15 mouse cellular contexts compared by ENCODE assay signal in the genomic region with DNA sequence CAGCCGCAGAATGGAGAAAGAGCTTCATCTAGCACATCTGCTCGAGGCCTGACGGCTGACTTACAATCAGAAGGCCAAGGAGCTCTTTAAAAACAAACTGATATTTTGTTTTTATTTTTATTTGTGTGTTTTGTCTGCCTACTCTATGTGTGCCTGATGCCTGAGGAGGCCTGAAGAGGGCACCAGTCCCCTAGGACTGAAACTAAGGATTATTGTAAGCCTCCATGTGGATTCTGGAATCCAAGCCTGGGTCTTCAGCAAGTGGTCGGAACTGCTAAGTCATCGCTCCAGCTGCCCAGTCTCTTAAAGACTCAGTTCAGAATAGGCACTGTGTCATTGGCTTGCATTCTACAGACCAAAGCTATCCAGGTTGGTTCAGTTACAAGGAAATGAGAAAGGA. TPM values are rescaled to one million over a fixed set of nuclear protein-coding genes. Genes with fewer than 3 reads are reported as not detected.
DNase-seq lines count a peak whose midpoint lies in the region; ATAC-seq and TF ChIP-seq lines count a peak whose summit lies in the region.
"Had no signal": no experiment of that assay in that cellular context is flagged by ENCODE, and none has a peak within 500 bp of the region (broad histone marks: within the 10 kb centered on the region; RNA-seq: fewer than 3 reads in every experiment).

No protein-coding gene starts in this region.

- H3K4me1 ChIP-seq in kidney, postnatal 0 days (replicated peaks; ENCODE audit: insufficient read depth, low read length) = no peaks in the 10 kb centered on the region
- H3K4me1 ChIP-seq in midbrain, embryonic 14.5 days (ENCODE audit: control insufficient read depth, insufficient read depth, low read length) = no peaks in the 10 kb centered on the region
- no peaks in the 10 kb centered on the region for H3K4me1 ChIP-seq in midbrain, embryonic 15.5 days
- H3K4me1 ChIP-seq: heart, embryonic 10.5 days; neural tube, embryonic 12.5 days had no signal

- ATAC-seq in kidney, postnatal 0 days (replicated peaks; ENCODE audit: low FRiP score, low read depth) = no peak
- no peak for ATAC-seq in midbrain, embryonic 14.5 days (ENCODE audit: low FRiP score, low TSS enrichment)
- ATAC-seq in midbrain, embryonic 15.5 days (replicated peaks) = no peak

- H3K9ac ChIP-seq in kidney, postnatal 0 days (ENCODE audit: low read depth, low read length) = no peak overlapping the region
- H3K9ac ChIP-seq in midbrain, embryonic 14.5 days (replicated peaks; ENCODE audit: low read length) = no peak overlapping the region
- no peak overlapping the region for H3K9ac ChIP-seq in midbrain, embryonic 15.5 days
- H3K9ac ChIP-seq: neural tube, embryonic 12.5 days had no signal

- H3K9me3 ChIP-seq in kidney, postnatal 0 days (replicated peaks; ENCODE audit: low read length) = no peaks in the 10 kb centered on the region
- no peaks in the 10 kb centered on the region for H3K9me3 ChIP-seq in midbrain, embryonic 14.5 days (ENCODE audit: control insufficient read depth, low read length)
- no peaks in the 10 kb centered on the region for H3K9me3 ChIP-seq in midbrain, embryonic 15.5 days
- H3K9me3 ChIP-seq: G1E; heart, embryonic 10.5 days; neural tube, embryonic 12.5 days had no signal

- no peaks in the 10 kb centered on the region for H3K36me3 ChIP-seq in kidney, postnatal 0 days (ENCODE audit: insufficient read depth, low read length)
- no peaks in the 10 kb centered on the region for H3K36me3 ChIP-seq in midbrain, embryonic 14.5 days (ENCODE audit: control insufficient read depth, insufficient read depth, low read length)
- H3K36me3 ChIP-seq in midbrain, embryonic 15.5 days (replicated peaks) = no peaks in the 10 kb centered on the region
- H3K36me3 ChIP-seq: G1E; heart, embryonic 10.5 days; neural tube, embryonic 12.5 days had no signal

- TF ChIP-seq CTCF in kidney, postnatal 0 days (IDR thresholded peaks at IDR 0.05; ENCODE audit: low read depth) = peak; percentile 33; the same call in 1 of the 2 replicates

- peak; percentile 2 for DNase-seq in adrenal gland, postnatal 10 days
- DNase-seq in adrenal gland, adult 18-20 months (ENCODE audit: low spot score in 2 of 2) = no peak
- peak; percentile 1 for DNase-seq in kidney, postnatal 0 days (ENCODE audit: low spot score)
- no peak for DNase-seq in kidney, adult 8-10 months
- DNase-seq in midbrain, embryonic 14.5 days = peak; percentile 14
- no peak for DNase-seq in ovary, postnatal 10 days (ENCODE audit: low spot score)
- DNase-seq in frontal cortex, postnatal 14 days (ENCODE audit: low spot score in 2 of 2) = no peak
- DNase-seq: cerebellum, adult 8-10 months; kidney, adult 18-20 months; layer of hippocampus, adult 9-11 months; lung, adult 18-20 months had no signal

- 86% methylated on average over 5 of the region's 5 CpGs for WGBS in kidney, postnatal 0 days
- WGBS in midbrain, embryonic 14.5 days = 91% methylated on average over 5 of the region's 5 CpGs
- 92% methylated on average over 5 of the region's 5 CpGs for WGBS in midbrain, embryonic 15.5 days

- no peak overlapping the region for H3K27ac ChIP-seq in kidney, postnatal 0 days
- H3K27ac ChIP-seq in midbrain, embryonic 14.5 days (replicated peaks; ENCODE audit: low read depth, low read length) = no peak overlapping the region
- no peak overlapping the region for H3K27ac ChIP-seq in midbrain, embryonic 15.5 days
- H3K27ac ChIP-seq: heart, embryonic 10.5 days; neural tube, embryonic 12.5 days had no signal

- H3K4me3 ChIP-seq in kidney, postnatal 0 days (replicated peaks; ENCODE audit: low read depth, low read length) = no peak overlapping the region
- no peak overlapping the region for H3K4me3 ChIP-seq in midbrain, embryonic 14.5 days (replicated peaks; ENCODE audit: low read depth, low read length)
- H3K4me3 ChIP-seq in midbrain, embryonic 15.5 days = no peak overlapping the region
- H3K4me3 ChIP-seq: heart, embryonic 10.5 days; neural tube, embryonic 12.5 days had no signal

- no peaks in the 10 kb centered on the region for H3K27me3 ChIP-seq in kidney, postnatal 0 days (ENCODE audit: insufficient read depth, low read length)
- H3K27me3 ChIP-seq in midbrain, embryonic 14.5 days (ENCODE audit: control insufficient read depth, insufficient read depth, low read length) = no peaks in the 10 kb centered on the region
- H3K27me3 ChIP-seq in midbrain, embryonic 15.5 days (replicated peaks) = no peaks in the 10 kb centered on the region
- H3K27me3 ChIP-seq: neural tube, embryonic 12.5 days had no signal

- H3K4me2 ChIP-seq in kidney, postnatal 0 days (ENCODE audit: low read length) = no peak overlapping the region
- no peak overlapping the region for H3K4me2 ChIP-seq in midbrain, embryonic 14.5 days (ENCODE audit: low read length)
- no peak overlapping the region for H3K4me2 ChIP-seq in midbrain, embryonic 15.5 days
- H3K4me2 ChIP-seq: neural tube, embryonic 12.5 days had no signal

RNA-seq across cellular contexts. Expression of gene Zfp800, which starts 58.4 kb away (rescaled TPM):
- 10 to 100 TPM; 18.4 to 20.1 TPM for total RNA-seq in adrenal gland, postnatal 10 days (2021)
- total RNA-seq in adrenal gland, adult 18-20 months (2021) = 10 to 100 TPM; 23.9 to 29.5 TPM
- polyA plus RNA-seq in kidney, postnatal 0 days (2015; fragmentation: Nextera tagmentation; extraction: Ambion mirVana) = 19.6 and 24.4 TPM in 2 replicates
- polyA plus RNA-seq in midbrain, embryonic 14.5 days (2014; fragmentation: Nextera tagmentation; extraction: Ambion mirVana) = 27.1 and 27.5 TPM in 2 replicates
- polyA plus RNA-seq in midbrain, embryonic 15.5 days (2015; fragmentation: Nextera tagmentation; extraction: Ambion mirVana) = 22.2 and 22.4 TPM in 2 replicates

Comparison
In these comparisons a context has a peak if more than half of its experiments do, and no peak if none do; other contexts are left out.
1. DNase-seq: peak in adrenal gland, postnatal 10 days (single experiment), kidney, postnatal 0 days (single experiment) and midbrain, embryonic 14.5 days (single experiment); none in adrenal gland, adult 18-20 months (0 of 2), kidney, adult 8-10 months (0 of 2), ovary, postnatal 10 days (single experiment) and frontal cortex, postnatal 14 days (0 of 2).